Mouse (Mus musculus) frontal cortex, postnatal 14 days (tissue): ENCODE data around the gene 4930518I15Rik.
"Not testable (repeated sequence)": the region's sequence is repeated elsewhere in the genome, so short reads cannot be mapped to it uniquely, and the experiment has no call there.

Source experiments
- DNase-seq, 2 experiments: peaks; one replicate each; pipeline ENCODE4 v3.0.0; 2022; ENCODE audit warnings: low spot score in 2 of 2

4930518I15Rik gene

DNA sequence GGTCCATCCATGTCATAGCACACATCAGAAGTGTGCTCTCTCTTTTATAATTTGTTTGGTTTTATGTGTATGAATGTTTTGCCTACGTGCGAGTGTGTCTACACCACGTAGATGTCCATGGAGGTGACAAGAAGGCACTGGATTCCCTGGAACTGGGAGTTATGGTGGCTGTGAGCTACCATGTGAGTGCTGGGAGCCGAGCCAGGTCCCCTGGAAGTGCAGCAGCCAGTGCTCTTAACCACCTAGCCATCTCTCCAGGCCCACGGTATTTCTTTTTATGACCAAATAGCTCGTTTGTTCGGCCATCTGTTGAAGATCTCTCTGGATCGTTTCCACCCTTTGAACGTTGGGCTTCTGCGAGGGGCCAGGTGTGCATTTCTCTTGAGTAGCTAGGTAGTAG, 14.4 kb downstream of the 4930518I15Rik start:
- DNase-seq, result no peak

DNA sequence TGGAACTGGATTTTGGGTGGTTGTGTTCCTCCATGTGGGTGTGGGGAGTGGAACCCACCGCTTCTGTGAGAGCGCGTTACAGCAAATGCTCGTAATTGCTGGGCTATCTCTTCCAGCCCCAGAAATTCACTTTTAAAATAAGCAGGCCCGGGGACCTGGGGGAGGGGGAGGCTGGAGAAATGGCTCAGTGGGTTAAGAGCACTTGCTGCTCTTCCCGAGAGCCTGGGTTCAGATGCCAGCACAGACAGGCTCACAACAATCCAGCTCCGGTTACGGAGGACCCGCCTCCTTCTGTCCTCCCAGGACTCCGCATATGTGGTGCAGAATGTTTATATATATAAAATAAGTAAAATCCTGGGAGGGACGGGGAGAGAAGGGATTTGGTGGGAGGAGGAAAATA, 15.0 kb downstream of the 4930518I15Rik start:
- DNase-seq, result no peak

DNA sequence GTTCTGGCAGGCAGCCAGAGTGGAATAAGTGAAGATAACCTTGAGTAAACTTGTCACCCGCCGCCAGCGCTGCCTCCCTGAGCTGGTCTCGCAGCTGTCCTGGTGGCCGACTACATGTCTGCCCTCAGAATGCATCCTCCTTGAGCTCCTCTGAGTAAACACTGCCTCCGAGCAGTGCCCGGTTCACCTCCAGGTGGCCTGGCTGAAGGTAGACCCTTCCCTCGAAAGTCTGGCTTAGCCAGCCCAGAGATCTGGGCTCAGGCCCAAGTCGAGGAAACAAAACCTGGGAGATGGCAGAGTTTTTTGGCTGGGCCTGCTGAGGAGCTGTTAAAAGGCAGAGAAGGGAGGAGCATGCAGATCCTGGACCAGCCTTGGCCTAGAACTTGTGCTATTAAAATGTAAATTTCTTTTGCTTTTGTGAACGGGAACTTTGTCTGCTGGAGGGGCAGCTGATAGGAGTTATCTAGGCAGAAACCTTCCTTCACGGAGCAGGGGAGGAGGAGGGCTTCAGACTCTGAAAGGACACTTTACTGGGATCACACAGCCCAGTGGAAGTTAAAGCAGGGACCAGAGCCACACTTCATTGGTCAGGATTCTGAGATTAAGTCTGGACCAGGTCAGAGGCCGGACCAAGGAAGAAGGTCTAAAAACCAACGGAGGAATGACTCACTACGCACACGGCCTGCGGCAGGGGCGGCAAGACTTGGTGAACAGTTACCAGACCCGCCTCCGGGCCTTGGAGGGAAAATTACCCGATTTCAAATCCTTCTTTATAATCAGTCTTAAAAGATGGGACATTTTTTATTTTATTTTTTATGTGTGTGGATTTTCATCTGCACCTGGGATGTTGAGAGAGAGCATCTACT, 15.7 kb downstream of the 4930518I15Rik start:
- DNase-seq, result no peak

DNA sequence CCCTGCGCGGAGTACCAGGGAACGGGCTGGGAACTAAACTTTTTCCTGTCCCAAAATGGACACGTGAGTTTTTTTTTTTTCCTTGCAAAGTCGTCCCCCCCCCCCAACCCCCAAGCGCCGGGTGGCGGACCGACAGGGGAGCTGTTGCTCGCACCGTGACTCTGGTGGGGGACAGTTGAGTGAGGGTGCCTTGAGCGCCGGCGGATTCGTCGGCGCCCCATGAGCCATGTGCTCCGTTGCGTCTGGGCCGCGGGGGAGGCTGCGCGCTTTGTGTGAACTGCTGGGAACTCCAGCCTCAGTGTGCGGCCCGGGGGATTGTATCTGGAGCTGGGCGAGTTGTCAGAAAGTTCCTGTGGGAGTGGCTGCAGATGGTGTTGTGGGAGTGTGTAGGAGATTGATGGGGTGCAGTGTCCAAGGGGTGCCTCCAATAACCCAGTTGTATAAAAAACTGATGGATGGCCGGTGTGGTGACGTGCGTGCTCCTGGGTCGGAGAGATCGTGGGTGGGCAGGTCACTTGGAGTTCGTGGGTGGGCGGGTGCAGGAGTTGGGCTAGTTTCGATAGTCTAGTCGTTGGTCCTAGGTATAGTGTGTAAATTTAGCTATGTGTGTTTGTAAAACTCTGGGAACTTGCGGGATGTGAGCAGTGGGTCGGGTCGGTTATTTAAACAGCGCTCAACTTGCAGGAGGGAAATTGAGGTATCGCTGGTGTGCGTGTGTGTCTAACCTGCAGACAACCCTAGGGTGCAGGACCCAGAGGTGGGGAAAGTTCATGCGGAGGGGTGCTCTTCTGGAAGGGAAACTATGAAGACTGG, 16.5 kb downstream of the 4930518I15Rik start:
- DNase-seq, result no peak

DNA sequence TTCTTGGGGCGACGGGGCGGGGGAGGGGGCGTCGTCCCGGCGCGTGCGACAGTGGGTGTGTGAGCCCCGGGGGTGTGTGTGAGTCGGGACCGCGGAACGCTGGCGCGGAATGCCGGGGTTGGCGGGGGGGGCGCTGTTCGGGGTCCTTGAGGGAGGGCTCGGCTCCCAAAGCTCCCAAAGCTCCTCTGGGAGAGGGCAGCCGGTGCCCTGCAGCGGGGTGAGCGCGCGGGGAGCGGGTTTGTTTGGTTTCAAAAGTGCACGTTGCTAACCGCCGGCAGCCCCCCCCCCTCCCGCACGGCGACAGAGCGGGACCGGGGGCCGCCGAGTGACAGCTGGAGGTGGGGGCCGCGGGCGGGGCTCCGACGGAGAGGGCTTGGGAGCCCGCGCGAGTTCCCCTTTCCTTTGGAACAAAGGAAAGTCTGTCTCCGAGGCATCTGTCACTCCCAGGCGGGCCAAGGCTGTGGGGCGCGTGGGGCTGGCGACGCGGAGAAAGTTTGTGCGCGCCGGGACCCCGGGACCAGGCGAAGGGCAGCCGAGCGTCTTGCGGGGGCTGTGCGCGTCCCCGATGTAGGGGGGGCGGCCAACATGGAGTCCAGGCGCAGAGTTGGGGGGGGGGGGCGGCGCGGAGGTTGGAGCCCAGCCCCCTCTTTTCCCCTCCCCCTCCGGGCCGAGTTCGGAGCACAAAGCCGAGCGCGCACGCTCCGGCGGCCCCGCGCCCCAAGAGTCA, 17.3 kb downstream of the 4930518I15Rik start:
- DNase-seq, result no peak

DNA sequence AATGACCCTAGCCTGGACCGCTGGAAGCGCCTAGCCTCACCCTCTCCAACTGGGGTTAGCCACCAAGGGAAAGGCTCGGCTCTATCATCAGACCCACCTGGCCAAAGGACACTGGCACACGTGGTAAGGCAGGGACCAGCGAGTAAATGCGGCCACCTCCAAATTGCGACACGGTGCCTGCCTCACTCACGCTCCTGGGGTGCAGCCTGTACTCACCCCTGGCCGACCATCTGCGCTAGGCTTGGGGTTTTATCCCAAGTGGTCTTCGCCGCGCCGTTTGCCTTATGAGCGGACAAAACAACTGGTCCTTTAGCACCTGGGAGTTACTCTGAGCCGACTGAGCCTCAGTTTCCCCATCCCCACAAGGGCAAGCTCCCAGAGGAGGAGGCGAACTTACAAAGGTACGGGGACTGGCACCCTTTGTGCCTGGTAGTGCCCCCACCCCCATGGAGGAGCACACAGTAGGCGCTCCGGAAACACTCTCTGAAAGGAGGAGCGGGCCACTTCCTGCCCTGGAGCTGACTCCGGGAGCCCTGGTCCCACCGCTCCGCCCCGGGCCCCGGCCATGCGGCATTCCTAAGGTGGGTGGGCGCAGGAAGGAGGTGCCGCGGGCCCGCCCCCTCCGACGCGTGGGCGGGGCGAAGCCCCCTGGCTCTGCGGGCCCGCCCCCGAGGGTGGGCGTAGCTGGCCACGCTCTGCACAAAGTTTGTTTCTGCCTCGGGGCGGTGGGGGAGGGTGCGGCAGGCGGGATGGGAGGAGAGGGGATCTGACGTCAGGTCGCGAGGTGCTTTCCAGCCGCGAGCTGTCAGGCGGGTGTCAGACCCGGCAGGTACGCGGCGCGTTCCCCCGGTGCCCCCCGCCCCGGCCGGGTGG, 18.2 kb downstream of the 4930518I15Rik start, which contains the start of gene Tgif2:
TSS of gene Tgif2 (plus strand) at position 689 of the 873 bp plus-strand sequence.
- no peak for DNase-seq

DNA sequence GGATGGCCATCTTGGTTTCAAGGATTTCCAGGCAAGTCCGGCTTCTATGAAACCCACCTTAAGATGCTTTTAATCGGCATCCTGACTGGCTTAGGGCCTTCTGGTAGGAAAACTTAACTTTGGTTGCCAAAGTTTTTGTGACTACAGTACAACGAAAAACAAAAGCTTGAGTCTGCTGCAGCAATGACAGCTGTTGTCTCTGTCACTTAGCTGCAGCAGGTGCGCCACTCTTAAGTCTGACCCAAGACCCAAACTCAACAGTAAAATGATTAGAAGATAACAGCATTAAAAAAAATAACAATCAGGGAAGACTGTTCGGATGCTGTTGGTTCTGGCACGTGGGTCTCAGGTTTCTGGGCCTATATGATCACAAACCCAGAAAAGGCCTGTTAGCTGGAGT, 18.9 kb downstream of the 4930518I15Rik start:
- no peak for DNase-seq

DNA sequence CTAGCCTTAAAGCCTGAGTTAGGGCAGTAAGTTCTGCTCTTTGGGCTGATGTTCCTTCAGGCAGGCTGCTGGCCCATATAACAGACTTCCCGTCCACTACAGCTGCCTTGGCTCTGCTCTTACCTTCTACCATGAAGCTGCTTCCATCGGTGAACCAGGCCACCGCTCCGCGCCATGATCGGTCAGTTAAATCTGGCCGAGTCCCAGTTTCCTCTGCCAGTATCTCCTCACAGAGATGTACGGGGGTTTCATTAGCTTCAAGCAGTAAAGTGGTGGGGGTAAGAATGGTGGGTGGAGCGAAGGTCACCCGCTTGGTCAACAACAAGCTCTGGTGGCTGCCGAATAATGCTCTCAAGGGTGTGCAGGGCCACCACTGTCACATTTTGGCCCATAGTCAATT, 23.4 kb downstream of the 4930518I15Rik start:
- no peak for DNase-seq

DNA sequence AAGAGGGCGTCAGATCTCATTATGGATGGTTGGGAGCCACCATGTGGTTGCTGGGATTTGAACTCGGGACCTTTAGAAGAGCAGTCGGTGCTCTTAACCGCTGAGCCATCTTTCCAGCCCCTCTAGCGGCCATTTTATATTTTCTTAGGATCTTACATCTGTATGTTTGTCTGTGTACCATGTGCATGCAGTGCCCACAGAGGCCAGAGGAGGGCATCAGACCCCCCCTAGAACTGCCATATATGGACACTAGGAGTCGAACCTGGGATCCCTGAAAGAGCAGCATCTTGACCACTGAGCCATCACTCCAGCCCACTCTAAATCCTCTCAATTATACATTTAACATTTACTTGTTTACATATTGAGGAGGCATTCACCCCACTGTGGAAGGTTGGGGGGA, 32.6 kb downstream of the 4930518I15Rik start:
- DNase-seq, result not testable (repeated sequence)

DNA sequence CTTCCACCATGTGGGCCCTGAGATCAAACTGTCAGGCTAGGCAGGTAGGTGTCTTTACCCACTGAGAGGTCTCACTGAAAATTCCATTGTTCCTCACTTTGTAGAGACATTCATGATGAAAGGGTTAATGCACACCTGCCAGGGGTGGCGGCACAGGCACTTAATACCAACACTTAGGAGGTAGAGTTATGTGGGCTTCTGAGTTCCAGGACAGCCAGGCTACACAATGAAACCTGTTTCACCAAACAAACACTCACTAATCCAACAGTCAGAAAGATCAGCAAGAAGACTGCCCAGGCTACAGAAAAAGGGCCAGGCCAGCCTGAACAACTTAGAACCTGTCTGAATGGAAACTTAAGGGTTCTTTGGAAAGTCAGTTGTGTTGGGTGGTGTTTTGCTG, 41.6 kb downstream of the 4930518I15Rik start:
- no peak for DNase-seq

DNA sequence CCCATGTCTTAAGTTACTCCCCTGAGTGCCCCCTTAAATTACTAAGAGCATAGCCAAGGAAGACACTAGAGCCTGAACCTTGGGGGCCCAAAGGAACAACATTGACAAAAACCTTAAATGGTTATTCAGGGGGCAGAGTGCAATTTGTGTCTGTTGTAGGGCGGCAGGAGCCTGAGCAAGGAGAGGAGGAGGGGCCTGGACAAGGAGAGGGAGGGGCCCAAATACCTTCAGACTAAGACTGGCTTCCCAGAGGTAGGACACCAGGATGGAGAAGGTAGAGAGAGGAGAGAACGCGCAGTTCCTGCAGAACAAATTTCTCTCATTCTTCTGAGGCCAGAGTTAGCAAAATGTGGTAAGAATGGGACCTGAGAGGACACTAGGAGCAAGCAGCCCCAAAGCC, 42.3 kb downstream of the 4930518I15Rik start:
- no peak for DNase-seq

DNA sequence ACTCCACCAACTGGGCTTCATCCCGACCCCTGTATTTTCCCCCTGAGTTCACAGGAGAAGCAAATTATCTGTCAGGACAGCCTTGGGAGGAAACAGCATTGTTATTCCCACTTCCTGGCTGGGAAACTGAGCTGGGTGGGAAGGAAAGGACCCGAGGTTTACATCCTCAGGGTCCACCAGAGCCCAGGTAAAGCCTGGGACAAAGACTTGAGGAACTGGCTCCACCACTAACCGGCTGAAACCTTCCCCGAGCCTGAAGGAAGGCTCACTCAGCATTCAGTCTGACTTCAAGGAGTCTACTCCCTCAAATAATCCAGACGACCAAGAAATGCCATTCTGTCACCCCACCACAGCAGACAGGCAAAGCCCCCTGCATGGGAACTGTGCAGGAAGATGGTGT, 42.9 kb downstream of the 4930518I15Rik start:
- DNase-seq, result no peak

DNA sequence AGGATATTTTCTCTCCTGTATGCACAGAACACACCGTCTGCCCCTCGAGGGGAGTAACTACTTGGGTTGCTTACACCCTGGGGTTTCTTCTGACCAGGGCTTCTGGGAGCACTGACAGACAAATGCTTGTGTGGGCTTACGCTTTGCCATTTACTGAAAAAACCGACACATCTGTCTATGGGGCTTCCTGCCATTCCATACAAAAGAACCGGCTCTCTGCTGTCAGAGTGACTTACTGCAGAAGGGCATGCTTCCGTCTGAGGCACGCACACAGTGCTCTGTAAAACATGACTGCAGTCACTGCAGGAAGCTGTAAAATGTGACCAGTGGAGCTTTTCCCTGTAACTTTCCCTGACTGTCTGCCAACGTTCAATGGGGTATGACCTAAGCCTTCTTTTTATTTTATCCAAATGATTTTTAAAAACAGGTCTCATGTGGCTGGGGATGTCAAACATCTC, 43.4 kb downstream of the 4930518I15Rik start:
- no peak for DNase-seq

DNA sequence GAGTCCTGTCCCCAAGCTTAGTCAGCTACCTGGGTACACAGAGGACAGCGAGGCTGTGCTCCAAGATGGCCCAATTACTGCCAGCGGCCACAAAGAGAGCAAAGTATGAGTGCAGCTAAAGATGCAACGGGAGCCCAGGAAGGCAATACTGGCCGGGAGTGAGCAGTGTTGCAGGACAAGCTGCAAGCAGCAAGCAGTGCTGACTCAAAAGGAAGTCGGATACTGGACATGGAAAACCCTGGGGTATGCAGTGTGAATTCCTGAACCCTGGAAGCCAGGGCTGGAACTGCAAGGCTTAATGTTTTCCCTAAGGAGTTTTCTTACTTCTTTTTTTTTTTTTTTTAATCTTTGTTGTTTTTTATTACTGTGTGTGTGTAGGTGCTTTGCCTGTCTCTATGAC, 46.2 kb downstream of the 4930518I15Rik start:
- no peak for DNase-seq

DNA sequence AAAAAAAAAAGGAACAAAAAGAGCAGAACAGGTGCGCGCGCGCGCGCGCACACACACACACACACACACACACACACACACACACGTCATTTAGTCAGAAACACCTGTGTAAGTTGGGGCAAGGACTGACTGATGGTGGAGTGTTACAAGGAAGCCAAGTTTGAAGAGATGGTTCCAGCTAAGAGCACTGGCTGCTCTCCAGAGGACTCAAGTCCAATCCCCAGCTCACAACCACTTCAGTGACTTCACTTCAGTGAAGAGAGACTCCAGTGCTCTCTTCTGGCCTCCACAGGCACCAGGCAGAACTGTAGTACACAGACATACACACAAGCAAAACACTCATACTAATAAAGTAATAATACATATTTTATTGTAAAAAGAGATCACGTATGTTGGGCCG, 47.0 kb downstream of the 4930518I15Rik start:
- no peak for DNase-seq

DNA sequence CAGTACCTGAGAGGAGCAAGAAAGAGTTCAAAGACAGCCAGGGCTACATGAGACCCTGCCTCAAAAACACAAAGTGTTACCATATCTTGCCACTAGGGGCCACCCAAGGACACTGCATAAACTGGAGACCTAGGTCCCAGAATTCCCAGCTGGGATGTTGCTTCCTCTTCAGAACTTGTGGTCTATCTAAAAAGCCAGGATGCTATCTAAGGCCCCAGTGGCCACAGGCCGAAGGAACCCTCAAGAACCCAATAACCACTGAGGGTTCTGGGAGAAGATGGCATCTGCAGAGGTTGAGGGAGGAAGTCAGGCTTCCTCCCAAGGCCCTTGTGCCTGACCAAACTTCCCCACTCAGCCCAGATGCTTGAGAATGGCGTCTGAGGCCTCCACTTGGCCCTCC, 48.2 kb downstream of the 4930518I15Rik start:
- peak; percentile 14 to 61 for DNase-seq

DNA sequence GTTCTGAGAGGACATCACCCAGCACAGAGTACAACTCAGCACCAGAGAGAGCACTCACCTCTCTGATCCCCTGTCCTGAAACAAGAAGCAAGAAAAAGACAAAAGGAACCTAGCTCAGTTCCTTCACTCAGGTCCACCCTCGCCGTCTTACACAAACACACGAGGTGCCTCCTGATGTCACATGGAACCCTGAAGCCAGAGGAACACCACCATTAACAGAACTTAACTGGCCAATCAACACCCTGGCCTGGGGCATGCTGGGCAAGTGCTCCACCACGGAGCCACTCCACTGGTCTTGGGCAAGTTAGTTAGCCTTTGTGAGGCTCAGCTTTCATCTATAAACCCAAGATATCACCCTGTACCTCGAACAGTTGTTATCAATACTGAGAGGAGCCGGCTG, 50.9 kb downstream of the 4930518I15Rik start:
- DNase-seq, result no peak
